ENCODE assay signal across 24 mouse cellular contexts in the genomic region with DNA sequence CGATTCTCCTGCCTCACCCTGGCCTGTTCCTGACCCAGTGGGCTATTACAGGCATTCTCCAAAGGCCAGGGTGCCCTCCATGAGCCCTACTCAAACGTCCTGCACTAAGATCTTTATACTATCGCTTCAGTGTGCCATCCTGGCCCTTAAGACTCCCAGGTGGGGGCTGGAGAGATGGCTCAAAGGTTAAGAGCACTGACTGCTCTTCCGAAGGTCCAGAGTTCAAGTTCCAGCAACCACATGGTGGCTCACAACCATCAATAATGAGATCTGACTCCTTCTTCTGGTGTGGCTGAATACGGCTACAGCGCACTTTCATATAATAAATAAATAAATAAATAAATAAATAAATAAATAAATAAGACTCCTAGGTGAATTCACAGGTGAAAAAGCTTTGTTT.
"Had no signal": no experiment of that assay in that cellular context is flagged by ENCODE, and none has a peak within 500 bp of the region (broad histone marks: within the 10 kb centered on the region; RNA-seq: fewer than 3 reads in every experiment).

No protein-coding gene starts in this region.

- H3K9me3 ChIP-seq: heart, embryonic 10.5 days; heart, embryonic 12.5 days; hindbrain, embryonic 10.5 days; hindbrain, embryonic 12.5 days; intestine, embryonic 15.5 days; limb, embryonic 10.5 days; limb, embryonic 12.5 days; liver, embryonic 13.5 days; liver, embryonic 15.5 days had no signal

- H3K4me1 ChIP-seq: heart, embryonic 10.5 days; heart, embryonic 12.5 days; hindbrain, embryonic 12.5 days; intestine, embryonic 15.5 days; limb, embryonic 10.5 days; limb, embryonic 12.5 days; liver, embryonic 13.5 days; liver, embryonic 15.5 days had no signal

- H3K4me3 ChIP-seq: gastrocnemius, adult 2 months; heart, embryonic 10.5 days; heart, embryonic 12.5 days; hindbrain, embryonic 10.5 days; hindbrain, embryonic 12.5 days; intestine, embryonic 15.5 days; layer of hippocampus, adult 2 months; left cerebral cortex, adult 2 months; limb, embryonic 10.5 days; limb, embryonic 12.5 days; liver, embryonic 13.5 days; liver, embryonic 15.5 days had no signal

- ATAC-seq: forebrain, embryonic 16.5 days; hindbrain, embryonic 16.5 days; inflammation-experienced regulatory T-cells, adult 6 months; intestine, embryonic 15.5 days; liver, postnatal 0 days had no signal

- H3K27ac ChIP-seq: gastrocnemius, adult 2 months; heart, embryonic 10.5 days; hindbrain, embryonic 10.5 days; hindbrain, embryonic 12.5 days; hindbrain, embryonic 14.5 days; intestine, embryonic 15.5 days; kidney, postnatal 0 days; layer of hippocampus, adult 2 months; left cerebral cortex, adult 2 months; limb, embryonic 10.5 days; limb, embryonic 12.5 days; liver, embryonic 13.5 days; liver, embryonic 15.5 days had no signal

- H3K36me3 ChIP-seq: heart, embryonic 10.5 days; hindbrain, embryonic 10.5 days; limb, embryonic 10.5 days; limb, embryonic 12.5 days; liver, embryonic 13.5 days; liver, embryonic 15.5 days had no signal

- H3K27me3 ChIP-seq: hindbrain, embryonic 12.5 days; intestine, embryonic 15.5 days had no signal

- DNase-seq: gastrocnemius, adult 2 months; gastrocnemius, postnatal 10 days; gastrocnemius, postnatal 25 days; heart, adult 18-20 months; heart, postnatal 10 days; heart, postnatal 4 days; liver, embryonic 13.5 days; liver, postnatal 0 days had no signal

- H3K9ac ChIP-seq: heart, embryonic 12.5 days; hindbrain, embryonic 12.5 days; hindbrain, embryonic 14.5 days; intestine, embryonic 15.5 days; limb, embryonic 12.5 days; liver, embryonic 13.5 days; liver, embryonic 15.5 days; liver, postnatal 0 days had no signal

- H3K4me2 ChIP-seq: heart, embryonic 12.5 days; hindbrain, embryonic 12.5 days; hindbrain, embryonic 14.5 days; intestine, embryonic 15.5 days; limb, embryonic 12.5 days; liver, embryonic 11.5 days; liver, embryonic 13.5 days; liver, embryonic 15.5 days had no signal
